Mouse (Mus musculus): ENCODE data around the gene Ldlrad3. TPM values are rescaled to one million over a fixed set of nuclear protein-coding genes. Genes with fewer than 3 reads are reported as not detected.
A peak's percentile ranks its signal among the peaks of the same experiment; 100 is the strongest.

Gene Ldlrad3
- polyA plus RNA-seq, 1 experiment from 2014 or later = 13.5 TPM

DNA sequence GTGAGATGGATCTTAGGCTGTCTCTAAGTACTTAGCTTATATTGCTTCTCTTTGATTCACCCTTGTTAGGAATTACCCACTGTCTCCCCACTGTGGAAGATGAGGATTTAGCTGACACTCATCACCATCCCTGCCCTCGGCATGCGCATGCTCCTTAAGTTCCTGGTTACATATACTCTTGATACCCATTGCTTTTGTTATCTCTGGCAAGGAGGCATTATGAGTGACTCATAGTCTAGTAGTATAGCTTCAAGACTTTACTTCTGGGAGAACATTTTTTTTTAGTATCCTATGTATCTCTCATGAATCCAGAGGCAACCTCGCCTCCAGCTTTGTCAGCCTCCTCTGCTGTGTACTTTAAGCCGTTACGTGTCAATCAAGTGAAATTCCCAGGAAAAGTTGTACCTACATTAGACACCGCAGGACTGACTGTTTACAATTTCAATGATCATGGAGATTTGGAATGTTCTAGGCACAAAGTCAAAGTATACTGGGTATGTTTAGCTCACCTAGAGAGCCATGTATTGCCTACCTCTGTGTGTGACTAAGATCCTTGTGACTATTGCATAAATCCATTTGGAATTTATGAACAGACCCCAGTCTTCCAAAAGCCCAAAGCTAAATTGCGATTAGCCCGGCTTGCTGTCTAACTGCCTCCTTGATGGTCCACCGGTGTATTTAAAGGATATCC, 202.2 kb downstream of the Ldlrad3 start:
- Histone ChIP-seq H3K4me2 (ENCODE audit: low read depth, low read length) (no peak overlapping the region), H3K27ac (ENCODE audit: low read length) (no peak overlapping the region), H3K4me1 (ENCODE audit: control insufficient read depth, insufficient read depth, low read length) (peaks cover 27% of the 10 kb centered on the region), H3K27me3 (ENCODE audit: control insufficient read depth, insufficient read depth, low read length) (no peaks in the 10 kb centered on the region), H3K9ac (ENCODE audit: low read length) (no peak overlapping the region), H3K36me3 (ENCODE audit: control insufficient read depth, insufficient read depth) (no peaks in the 10 kb centered on the region), H3K4me3 (ENCODE audit: low read length) (no peak overlapping the region), H3K9me3 (replicated peaks; ENCODE audit: control insufficient read depth, low read length) (no peaks in the 10 kb centered on the region)
- 82% methylated on average over 9 of the region's 9 CpGs for WGBS
- ATAC-seq (replicated peaks; ENCODE audit: extremely low read depth, insufficient read depth, low FRiP score) = no peak

- 35% methylated on average over 15 of the region's 15 CpGs for WGBS
- H3K9ac ChIP-seq (ENCODE audit: low read length) = no peak overlapping the region
- peaks cover 33% of the 10 kb centered on the region for H3K4me1 ChIP-seq (ENCODE audit: control insufficient read depth, insufficient read depth, low read length)
- no peak overlapping the region for H3K27ac ChIP-seq (ENCODE audit: low read length)
- no peak overlapping the region for H3K4me2 ChIP-seq (ENCODE audit: low read depth, low read length)
- no peaks in the 10 kb centered on the region for H3K27me3 ChIP-seq (ENCODE audit: control insufficient read depth, insufficient read depth, low read length)
- H3K4me3 ChIP-seq (ENCODE audit: low read length) = no peak overlapping the region
- H3K36me3 ChIP-seq (ENCODE audit: control insufficient read depth, insufficient read depth) = no peaks in the 10 kb centered on the region
- peak; percentile 47 for ATAC-seq (replicated peaks; ENCODE audit: extremely low read depth, insufficient read depth, low FRiP score)
- H3K9me3 ChIP-seq (replicated peaks; ENCODE audit: control insufficient read depth, low read length) = no peaks in the 10 kb centered on the region
Observed at GRCm38 (mm10) chr2:101983082-101983852, 202.9 kb downstream of the Ldlrad3 start.

DNA sequence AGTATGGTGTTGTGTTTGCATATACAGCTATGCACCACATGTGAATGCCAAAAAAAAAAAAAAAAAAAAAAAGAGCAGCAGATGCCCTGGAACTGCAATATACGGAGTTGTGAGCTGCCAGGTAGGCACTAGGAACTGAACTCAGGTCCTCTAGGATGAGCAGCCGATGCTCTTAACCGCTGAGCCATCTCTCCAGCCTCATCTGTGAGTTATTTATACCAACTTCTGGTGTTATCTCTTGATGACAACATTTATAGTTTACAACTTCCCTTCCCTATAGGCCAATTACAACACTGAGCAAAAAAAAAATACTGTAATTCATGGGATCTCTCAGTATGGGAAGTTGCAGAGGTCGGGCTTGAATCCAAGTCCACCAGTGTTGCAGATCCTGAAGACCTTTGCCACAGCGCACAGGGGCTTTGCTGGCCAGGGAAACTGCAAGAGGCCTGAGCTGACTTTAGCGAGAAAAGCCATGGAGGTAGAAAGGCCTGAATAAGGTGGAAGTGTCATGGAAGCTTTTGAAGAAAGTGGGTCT, 204.2 kb downstream of the Ldlrad3 start:
- Histone ChIP-seq H3K9me3 (replicated peaks; ENCODE audit: control insufficient read depth, low read length) (no peaks in the 10 kb centered on the region), H3K36me3 (ENCODE audit: control insufficient read depth, insufficient read depth) (no peaks in the 10 kb centered on the region), H3K4me3 (ENCODE audit: low read length) (no peak overlapping the region), H3K27me3 (ENCODE audit: control insufficient read depth, insufficient read depth, low read length) (no peaks in the 10 kb centered on the region), H3K9ac (ENCODE audit: low read length) (no peak overlapping the region), H3K4me1 (ENCODE audit: control insufficient read depth, insufficient read depth, low read length) (peaks cover 34% of the 10 kb centered on the region), H3K4me2 (ENCODE audit: low read depth, low read length) (no peak overlapping the region), H3K27ac (ENCODE audit: low read length) (no peak overlapping the region)
- 69% methylated on average over 6 of the region's 6 CpGs for WGBS
- no peak for ATAC-seq (replicated peaks; ENCODE audit: extremely low read depth, insufficient read depth, low FRiP score)

DNA sequence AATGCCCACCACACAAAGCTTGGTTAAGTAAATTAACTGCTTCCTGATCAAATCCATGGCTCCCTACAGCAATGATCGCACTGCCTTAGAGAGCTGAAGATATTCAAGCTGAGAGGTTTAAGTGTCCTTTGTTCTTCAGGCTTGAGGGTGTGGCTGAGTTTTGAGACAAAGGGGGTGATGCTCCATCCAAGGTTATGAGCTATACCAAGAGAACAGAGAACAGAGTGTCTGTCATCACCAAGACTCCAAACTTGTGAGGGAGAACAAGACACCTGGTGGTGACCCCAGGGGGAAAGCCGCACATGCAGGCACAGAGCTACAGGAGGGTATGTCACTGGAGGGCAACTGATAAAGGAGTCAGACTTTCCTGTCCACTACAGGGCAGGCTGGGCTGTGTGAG, 205.0 kb downstream of the Ldlrad3 start:
- Histone ChIP-seq H3K27me3 (ENCODE audit: control insufficient read depth, insufficient read depth, low read length) (no peaks in the 10 kb centered on the region), H3K4me1 (ENCODE audit: control insufficient read depth, insufficient read depth, low read length) (peaks cover 26% of the 10 kb centered on the region), H3K9me3 (replicated peaks; ENCODE audit: control insufficient read depth, low read length) (no peaks in the 10 kb centered on the region), H3K9ac (ENCODE audit: low read length) (no peak overlapping the region), H3K27ac (ENCODE audit: low read length) (no peak overlapping the region), H3K4me2 (ENCODE audit: low read depth, low read length) (no peak overlapping the region), H3K36me3 (ENCODE audit: control insufficient read depth, insufficient read depth) (no peaks in the 10 kb centered on the region), H3K4me3 (ENCODE audit: low read length) (no peak overlapping the region)
- no peak for ATAC-seq (replicated peaks; ENCODE audit: extremely low read depth, insufficient read depth, low FRiP score)
- WGBS = 64% methylated on average over 2 of the region's 2 CpGs

DNA sequence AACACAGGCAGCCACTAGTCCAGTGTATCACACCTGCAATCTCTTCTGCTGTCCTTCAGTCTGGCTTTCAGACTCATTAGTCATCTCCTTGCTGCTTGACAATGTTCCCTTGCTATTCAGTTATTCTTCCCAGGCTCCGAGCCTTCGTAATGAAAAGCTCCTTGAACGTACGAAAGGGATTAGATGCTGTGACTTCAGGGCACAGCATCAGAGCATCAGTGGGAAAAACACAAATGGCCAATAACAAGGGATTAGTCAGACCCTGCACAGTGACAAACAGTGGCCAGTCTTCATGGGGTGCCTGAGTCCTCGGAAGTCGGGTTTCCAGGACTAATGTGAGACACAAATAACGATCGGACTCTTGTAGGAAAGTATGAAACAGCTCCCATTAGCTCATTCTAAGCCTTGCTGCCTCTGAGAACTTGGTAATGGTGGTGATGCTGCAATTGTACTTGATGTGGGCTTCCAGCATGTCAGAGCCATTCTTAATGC, 205.7 kb downstream of the Ldlrad3 start:
- Histone ChIP-seq H3K36me3 (ENCODE audit: control insufficient read depth, insufficient read depth) (no peaks in the 10 kb centered on the region), H3K9ac (ENCODE audit: low read length) (no peak overlapping the region), H3K27ac (ENCODE audit: low read length) (no peak overlapping the region), H3K27me3 (ENCODE audit: control insufficient read depth, insufficient read depth, low read length) (no peaks in the 10 kb centered on the region), H3K4me2 (ENCODE audit: low read depth, low read length) (no peak overlapping the region), H3K9me3 (replicated peaks; ENCODE audit: control insufficient read depth, low read length) (no peaks in the 10 kb centered on the region), H3K4me1 (ENCODE audit: control insufficient read depth, insufficient read depth, low read length) (peaks cover 23% of the 10 kb centered on the region), H3K4me3 (ENCODE audit: low read length) (no peak overlapping the region)
- ATAC-seq (replicated peaks; ENCODE audit: extremely low read depth, insufficient read depth, low FRiP score) = no peak
- 89% methylated on average over 8 of the region's 8 CpGs for WGBS

GRCm38 (mm10) chr2:101978534-101979525, 207.4 kb downstream of the Ldlrad3 start:
- Histone ChIP-seq H3K4me1 (ENCODE audit: control insufficient read depth, insufficient read depth, low read length) (peaks cover 23% of the 10 kb centered on the region), H3K36me3 (ENCODE audit: control insufficient read depth, insufficient read depth) (no peaks in the 10 kb centered on the region), H3K9ac (ENCODE audit: low read length) (no peak overlapping the region), H3K9me3 (replicated peaks; ENCODE audit: control insufficient read depth, low read length) (no peaks in the 10 kb centered on the region), H3K27ac (ENCODE audit: low read length) (peak overlapping the region; percentile 37), H3K27me3 (ENCODE audit: control insufficient read depth, insufficient read depth, low read length) (no peaks in the 10 kb centered on the region), H3K4me3 (ENCODE audit: low read length) (no peak overlapping the region), H3K4me2 (ENCODE audit: low read depth, low read length) (0 out of 2 replicates have a peak overlapping the region, but pooled peaks have one; percentile 24)
- 0 out of 2 replicates have a peak, but pooled peaks have one; percentile 5 for ATAC-seq (replicated peaks; ENCODE audit: extremely low read depth, insufficient read depth, low FRiP score)
- 31% methylated on average over 21 of the region's 21 CpGs for WGBS

DNA sequence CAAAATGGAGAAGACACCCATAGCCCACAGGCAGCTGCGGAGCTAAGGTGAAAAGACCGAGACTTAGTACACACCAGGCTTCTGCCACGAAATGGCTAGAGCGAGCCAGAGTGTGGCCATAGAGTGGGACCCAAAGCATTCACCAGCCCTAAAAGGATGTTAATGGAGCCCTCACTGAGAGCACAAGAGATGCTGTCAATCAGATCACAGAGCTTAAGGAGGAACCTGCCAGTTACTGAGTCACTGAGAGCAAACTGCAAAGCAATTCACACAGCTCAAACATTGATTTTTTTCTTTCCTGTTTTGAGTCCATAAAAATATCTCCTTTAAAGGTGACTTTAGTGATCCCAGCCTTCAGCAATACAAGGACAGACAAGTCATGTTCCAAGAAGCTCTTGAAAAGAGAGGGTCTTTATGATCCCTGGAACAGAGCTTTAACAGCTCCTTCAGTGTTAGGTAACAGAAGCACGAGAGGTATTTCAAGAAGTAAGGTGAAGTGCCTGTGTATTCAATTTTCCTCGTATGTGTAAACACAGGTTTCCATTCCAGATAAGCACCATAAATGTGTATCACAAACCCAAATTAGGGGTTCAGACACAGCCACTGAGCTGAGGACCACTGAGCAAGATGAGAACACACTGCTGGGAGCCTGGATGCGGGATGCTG, 209.7 kb downstream of the Ldlrad3 start:
- ATAC-seq (replicated peaks; ENCODE audit: extremely low read depth, insufficient read depth, low FRiP score) = no peak
- no peak overlapping the region for H3K4me2 ChIP-seq (ENCODE audit: low read depth, low read length)
- no peak overlapping the region for H3K27ac ChIP-seq (ENCODE audit: low read length)
- H3K27me3 ChIP-seq (ENCODE audit: control insufficient read depth, insufficient read depth, low read length) = no peaks in the 10 kb centered on the region
- no peaks in the 10 kb centered on the region for H3K9me3 ChIP-seq (replicated peaks; ENCODE audit: control insufficient read depth, low read length)
- 81% methylated on average over 7 of the region's 7 CpGs for WGBS
- no peaks in the 10 kb centered on the region for H3K36me3 ChIP-seq (ENCODE audit: control insufficient read depth, insufficient read depth)
- peaks cover 12% of the 10 kb centered on the region for H3K4me1 ChIP-seq (ENCODE audit: control insufficient read depth, insufficient read depth, low read length)
- no peak overlapping the region for H3K9ac ChIP-seq (ENCODE audit: low read length)
- H3K4me3 ChIP-seq (ENCODE audit: low read length) = no peak overlapping the region

GRCm38 (mm10) chr2:101973810-101974209, 212.4 kb downstream of the Ldlrad3 start:
- no peak for ATAC-seq (replicated peaks; ENCODE audit: extremely low read depth, insufficient read depth, low FRiP score)

More at GRCm38 (mm10) chr2:101973810-101974209, 212.4 kb downstream of the Ldlrad3 start:
- Histone ChIP-seq H3K4me2 (ENCODE audit: low read depth, low read length) (no peak overlapping the region), H3K36me3 (ENCODE audit: control insufficient read depth, insufficient read depth) (no peaks in the 10 kb centered on the region), H3K9me3 (replicated peaks; ENCODE audit: control insufficient read depth, low read length) (no peaks in the 10 kb centered on the region), H3K9ac (ENCODE audit: low read length) (no peak overlapping the region), H3K27ac (ENCODE audit: low read length) (no peak overlapping the region), H3K4me3 (ENCODE audit: low read length) (no peak overlapping the region), H3K27me3 (ENCODE audit: control insufficient read depth, insufficient read depth, low read length) (no peaks in the 10 kb centered on the region), H3K4me1 (ENCODE audit: control insufficient read depth, insufficient read depth, low read length) (peaks cover 7% of the 10 kb centered on the region)
- 90% methylated on average over 3 of the region's 3 CpGs for WGBS

Data from heart, embryonic 16.5 days (tissue).